Mouse (Mus musculus) bone marrow macrophage, adult 2 months (primary cell): Measurements from ENCODE around the gene Cmc1. TPM values are rescaled to one million over a fixed set of nuclear protein-coding genes. Genes with fewer than 3 reads are reported as not detected.

Source experiments
- H3K27ac ChIP-seq: 2 replicates; pipeline ENCODE4 v1.5.1; 2012; ENCODE audit warnings: low read depth, low read length; ENCODE audit not compliant: insufficient read depth
- H3K4me1 ChIP-seq: 2 replicates; pipeline ENCODE4 v1.6.1; 2012; ENCODE audit warnings: low read length; ENCODE audit not compliant: control insufficient read depth, insufficient read depth
- H3K4me3 ChIP-seq: 2 replicates; pipeline ENCODE4 v1.5.1; 2012; ENCODE audit warnings: mild to moderate bottlenecking, low read length, moderate library complexity; ENCODE audit not compliant: insufficient read depth
- CTCF ChIP-seq: IDR thresholded peaks from 2 replicates; pipeline ENCODE4 v1.5.1; 2012; ENCODE audit warnings: low read depth, mild to moderate bottlenecking, low read length, moderate library complexity
- POLR2A ChIP-seq: IDR thresholded peaks from 2 replicates; pipeline ENCODE4 v1.6.1; 2012; ENCODE audit warnings: mild to moderate bottlenecking, low read depth, low read length, borderline replicate concordance
- polyA plus RNA-seq: library from polyadenylated mRNA; stranded (reverse); fragments of >200 nt; gene quantifications from 2 replicates; pipeline ENCODE4 v1.2.4, GENCODE M21; 2012; ENCODE audit not compliant: missing spikeins, insufficient read depth, insufficient read length

Cmc1 gene
- polyA plus RNA-seq, 1 experiment: 71.1 TPM

- no peak overlapping the region for H3K27ac ChIP-seq
- TF ChIP-seq POLR2A: no peak
- no peak overlapping the region for H3K4me3 ChIP-seq
- peaks cover 2% of the 10 kb centered on the region; the same call in 1 of the 2 replicates for H3K4me1 ChIP-seq
These were observed 118.3 kb downstream of the Cmc1 start for GRCm38 (mm10) chr9:118031694-118032093.

- Histone ChIP-seq H3K27ac (no peak overlapping the region), H3K4me3 (no peak overlapping the region), H3K4me1 (peaks cover 2% of the 10 kb centered on the region; the same call in 1 of the 2 replicates)
- TF ChIP-seq POLR2A: no peak
- no peak for TF ChIP-seq CTCF
These were observed 119.7 kb downstream of the Cmc1 start for GRCm38 (mm10) chr9:118030252-118030651.

GRCm38 (mm10) chr9:118029490-118029889 lies 120.5 kb downstream of the Cmc1 start:
- TF ChIP-seq POLR2A (no peak), CTCF (no peak)
- Histone ChIP-seq H3K4me3 (no peak overlapping the region), H3K27ac (no peak overlapping the region), H3K4me1 (peaks cover 2% of the 10 kb centered on the region; the same call in 1 of the 2 replicates)

GRCm38 (mm10) chr9:118024966-118025365 lies 125.0 kb downstream of the Cmc1 start:
- no peak overlapping the region for H3K27ac ChIP-seq
- H3K4me3 ChIP-seq: no peak overlapping the region
- H3K4me1 ChIP-seq: no peaks in the 10 kb centered on the region
- no peak for TF ChIP-seq CTCF
- TF ChIP-seq POLR2A: no peak

Other genes starting within 250 kb of the Cmc1 start
- 88.7 and 98.1 TPM in 2 replicates for gene Azi2, start 109.7 kb downstream of the Cmc1 start, polyA plus RNA-seq